Mouse (Mus musculus) brain, embryonic 14.5 days (tissue): ENCODE measurements around the gene Chst15.

Experiments used
- CTCF ChIP-seq: fragments of 200-500 bp; IDR thresholded peaks from 2 replicates; pipeline ENCODE4 v1.5.1; 2012; ENCODE audit warnings: inconsistent platforms, mild to moderate bottlenecking, moderate library complexity, borderline replicate concordance; ENCODE audit not compliant: insufficient read depth, insufficient read length; ENCODE audit errors: extremely low read depth
- POLR2A ChIP-seq: fragments of 200-500 bp; IDR thresholded peaks from 2 replicates; pipeline ENCODE4 v1.6.1; 2012; ENCODE audit warnings: mild to moderate bottlenecking, inconsistent platforms, borderline replicate concordance; ENCODE audit not compliant: poor library complexity, insufficient read depth, insufficient read length, severe bottlenecking; ENCODE audit errors: extremely low read depth

- no peak; the same call in 1 of the 2 replicates for TF ChIP-seq POLR2A
- TF ChIP-seq CTCF, result peak; percentile 18; the same call in 1 of the 2 replicates
These were observed 660 bp downstream of the Chst15 start for GRCm38 (mm10) chr7:132316101-132317035.
